Mouse (Mus musculus) thymus, postnatal 10 days (tissue): ENCODE data around the gene Mup9.
"Not testable (repeated sequence)": the region's sequence is repeated elsewhere in the genome, so short reads cannot be mapped to it uniquely, and the experiment has no call there.

Experiments used
- DNase-seq, 2 experiments: peaks; one replicate each; pipeline ENCODE4 v3.0.0; 2021; ENCODE audit warnings: low spot score in 2 of 2

Mup9 gene

GRCm38 (mm10) chr4:60421852-60422251 is at the start of gene Mup9:
Gene Mup9, minus strand, starts transcription at chr4:60421952.
- DNase-seq: not testable (repeated sequence)
